Mouse (Mus musculus): ENCODE results near the gene Tagap1. TPM values are rescaled to one million over a fixed set of nuclear protein-coding genes. Genes with fewer than 3 reads are reported as not detected.
"Not testable (repeated sequence)": the region's sequence is repeated elsewhere in the genome, so short reads cannot be mapped to it uniquely, and the experiment has no call there.

Gene Tagap1
- polyA plus RNA-seq (2016; fragmentation: Nextera tagmentation; extraction: Ambion mirVana), result 52.0 and 53.4 TPM in 2 replicates

- not testable (repeated sequence) for H3K9me3 ChIP-seq; H3K4me1 ChIP-seq; H3K27me3 ChIP-seq (ENCODE audit: poor library complexity, severe bottlenecking)
- peak within 1 kb of the TSS; percentile 90 for H3K27ac ChIP-seq
- H3K36me3 ChIP-seq (replicated peaks), result peaks cover 12% of the 10 kb centered on the region
- peak; percentile 21 for DNase-seq (ENCODE audit: extremely low spot score, low spot score)
- H3K4me3 ChIP-seq, result peak within 1 kb of the TSS; percentile 59
- WGBS, result 1% methylated on average over 43 of the region's 51 CpGs
Observed at GRCm38 (mm10) chr17:6960776-6961175, at the start of gene Tagap1. Tagap1 (minus strand) TSS chr17:6961156.

- WGBS, result 77% methylated on average over 5 of the region's 9 CpGs
- not testable (repeated sequence) for H3K36me3 ChIP-seq (replicated peaks); H3K9me3 ChIP-seq; DNase-seq (ENCODE audit: extremely low spot score, low spot score); H3K27ac ChIP-seq; H3K4me3 ChIP-seq; H3K27me3 ChIP-seq (ENCODE audit: poor library complexity, severe bottlenecking); H3K4me1 ChIP-seq
Observed at GRCm38 (mm10) chr17:7009901-7010300, 48.9 kb upstream of the Tagap1 start.

GRCm38 (mm10) chr17:7009440-7009839 is 48.5 kb upstream of the Tagap1 start:
- not testable (repeated sequence) for H3K27me3 ChIP-seq (ENCODE audit: poor library complexity, severe bottlenecking); DNase-seq (ENCODE audit: extremely low spot score, low spot score); H3K4me3 ChIP-seq; H3K4me1 ChIP-seq; H3K27ac ChIP-seq; H3K36me3 ChIP-seq (replicated peaks); H3K9me3 ChIP-seq
- WGBS, result no CpG with 5 or more reads among the region's 7 CpGs

GRCm38 (mm10) chr17:7008885-7009284 is 47.9 kb upstream of the Tagap1 start:
- not testable (repeated sequence) for DNase-seq (ENCODE audit: extremely low spot score, low spot score); H3K36me3 ChIP-seq (replicated peaks); H3K27ac ChIP-seq; H3K4me3 ChIP-seq; H3K4me1 ChIP-seq; H3K27me3 ChIP-seq (ENCODE audit: poor library complexity, severe bottlenecking); H3K9me3 ChIP-seq

- 31% methylated on average over 3 of the region's 4 CpGs for WGBS
- not testable (repeated sequence) for H3K4me3 ChIP-seq; H3K27ac ChIP-seq; DNase-seq (ENCODE audit: extremely low spot score, low spot score); H3K4me1 ChIP-seq; H3K36me3 ChIP-seq (replicated peaks); H3K9me3 ChIP-seq; H3K27me3 ChIP-seq (ENCODE audit: poor library complexity, severe bottlenecking)
Observed at GRCm38 (mm10) chr17:7005646-7006045, 44.7 kb upstream of the Tagap1 start.

- DNase-seq (ENCODE audit: extremely low spot score, low spot score); H3K4me1 ChIP-seq; H3K4me3 ChIP-seq; H3K27ac ChIP-seq; H3K9me3 ChIP-seq; H3K36me3 ChIP-seq (replicated peaks); H3K27me3 ChIP-seq (ENCODE audit: poor library complexity, severe bottlenecking): not testable (repeated sequence)
- WGBS, result no CpG with 5 or more reads among the region's 3 CpGs
Observed at GRCm38 (mm10) chr17:7003392-7003791, 42.4 kb upstream of the Tagap1 start.

- WGBS, result 87% methylated on average over 8 of the region's 12 CpGs
- DNase-seq (ENCODE audit: extremely low spot score, low spot score), result not testable (repeated sequence)
Observed at GRCm38 (mm10) chr17:7001790-7002585, 41.0 kb upstream of the Tagap1 start.

GRCm38 (mm10) chr17:6997778-6998490 is 37.0 kb upstream of the Tagap1 start:
- H3K4me3 ChIP-seq; DNase-seq (ENCODE audit: extremely low spot score, low spot score); H3K27me3 ChIP-seq (ENCODE audit: poor library complexity, severe bottlenecking); H3K9me3 ChIP-seq; H3K36me3 ChIP-seq (replicated peaks); H3K4me1 ChIP-seq; H3K27ac ChIP-seq: not testable (repeated sequence)
- WGBS, result 67% methylated on average over 1 of the region's 7 CpGs

More at GRCm38 (mm10) chr17:7001790-7002585, 41.0 kb upstream of the Tagap1 start:
- H3K4me1 ChIP-seq; H3K27ac ChIP-seq; H3K27me3 ChIP-seq (ENCODE audit: poor library complexity, severe bottlenecking); H3K36me3 ChIP-seq (replicated peaks); H3K4me3 ChIP-seq; H3K9me3 ChIP-seq: not testable (repeated sequence)

- not testable (repeated sequence) for H3K27ac ChIP-seq; H3K4me1 ChIP-seq; DNase-seq (ENCODE audit: extremely low spot score, low spot score); H3K27me3 ChIP-seq (ENCODE audit: poor library complexity, severe bottlenecking); H3K4me3 ChIP-seq; H3K9me3 ChIP-seq; H3K36me3 ChIP-seq (replicated peaks)
- 84% methylated on average over 8 of the region's 8 CpGs for WGBS
Observed at GRCm38 (mm10) chr17:6996826-6997225, 35.9 kb upstream of the Tagap1 start.

GRCm38 (mm10) chr17:6995504-6995903 is 34.5 kb upstream of the Tagap1 start:
- not testable (repeated sequence) for H3K27ac ChIP-seq; H3K36me3 ChIP-seq (replicated peaks); H3K4me3 ChIP-seq; H3K27me3 ChIP-seq (ENCODE audit: poor library complexity, severe bottlenecking); H3K4me1 ChIP-seq; H3K9me3 ChIP-seq; DNase-seq (ENCODE audit: extremely low spot score, low spot score)
- no CpG with 5 or more reads among the region's 6 CpGs for WGBS

GRCm38 (mm10) chr17:6986118-6986517 is 25.2 kb upstream of the Tagap1 start:
- WGBS, result 95% methylated on average over 1 of the region's 1 CpGs
- DNase-seq (ENCODE audit: extremely low spot score, low spot score), result not testable (repeated sequence)

GRCm38 (mm10) chr17:6980144-6980543 is 19.2 kb upstream of the Tagap1 start:
- not testable (repeated sequence) for DNase-seq (ENCODE audit: extremely low spot score, low spot score); H3K9me3 ChIP-seq; H3K4me1 ChIP-seq; H3K27ac ChIP-seq; H3K4me3 ChIP-seq; H3K36me3 ChIP-seq (replicated peaks); H3K27me3 ChIP-seq (ENCODE audit: poor library complexity, severe bottlenecking)
- 94% methylated on average over 5 of the region's 8 CpGs for WGBS

More at GRCm38 (mm10) chr17:6986118-6986517, 25.2 kb upstream of the Tagap1 start:
- not testable (repeated sequence) for H3K27ac ChIP-seq; H3K9me3 ChIP-seq; H3K27me3 ChIP-seq (ENCODE audit: poor library complexity, severe bottlenecking); H3K4me1 ChIP-seq; H3K4me3 ChIP-seq
- peaks cover 12% of the 10 kb centered on the region for H3K36me3 ChIP-seq (replicated peaks)

- not testable (repeated sequence) for H3K36me3 ChIP-seq (replicated peaks); H3K9me3 ChIP-seq; H3K4me1 ChIP-seq; DNase-seq (ENCODE audit: extremely low spot score, low spot score); H3K27me3 ChIP-seq (ENCODE audit: poor library complexity, severe bottlenecking)
- WGBS, result 41% methylated on average over 5 of the region's 5 CpGs
- Histone ChIP-seq H3K4me3 (peak overlapping the region; percentile 58), H3K27ac (peak overlapping the region; percentile 85; the same call in 1 of the 2 replicates)
Observed at GRCm38 (mm10) chr17:6979380-6979779, 18.4 kb upstream of the Tagap1 start.
